In the genomic region with DNA sequence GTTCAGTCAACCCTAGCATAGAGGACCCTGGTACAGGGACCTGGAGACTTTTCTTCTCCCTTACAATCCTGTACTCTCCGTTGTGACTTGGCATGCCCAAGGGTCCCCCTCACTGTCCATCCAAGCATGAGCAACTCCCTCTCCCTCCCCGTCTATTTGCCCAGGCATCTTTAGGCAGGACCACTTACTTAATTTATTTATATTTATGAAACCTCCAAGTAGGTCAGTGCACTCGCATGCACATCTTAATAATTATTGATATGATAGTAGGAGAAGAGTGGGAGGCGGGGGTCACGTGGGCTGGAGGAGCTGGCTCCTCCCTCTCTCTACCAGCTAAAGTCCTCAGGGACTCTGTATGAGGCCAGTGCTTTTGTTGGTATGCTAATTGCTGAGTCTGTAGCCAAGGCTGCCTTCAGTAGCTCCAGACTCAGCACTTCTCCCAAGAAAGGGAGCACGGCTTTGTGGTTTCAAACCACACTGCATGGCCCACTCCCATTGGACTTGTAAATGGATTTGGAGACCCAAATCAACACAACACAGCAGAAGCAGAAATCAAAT, we compare ENCODE assay signal across 12 mouse cellular contexts.
DNase-seq lines count a peak whose midpoint lies in the region; ATAC-seq lines count a peak whose summit lies in the region.
"Had no signal": no experiment of that assay in that cellular context is flagged by ENCODE, and none has a peak within 500 bp of the region (broad histone marks: within the 10 kb centered on the region; RNA-seq: fewer than 3 reads in every experiment).

No protein-coding gene starts in this region.

- H3K4me3 ChIP-seq in neural tube, embryonic 11.5 days (ENCODE audit: low read depth, low read length): no peak overlapping the region
- H3K4me3 ChIP-seq in hindbrain, embryonic 10.5 days: no peak overlapping the region
- no peak overlapping the region for H3K4me3 ChIP-seq in midbrain, embryonic 14.5 days (replicated peaks; ENCODE audit: low read depth, low read length)
- H3K4me3 ChIP-seq: heart, embryonic 10.5 days had no signal

- no peak for ATAC-seq in neural tube, embryonic 11.5 days (ENCODE audit: insufficient read depth, low FRiP score, low TSS enrichment)
- peak; percentile 73; the same call in 1 of the 2 replicates for ATAC-seq in midbrain, embryonic 14.5 days (ENCODE audit: low FRiP score, low TSS enrichment)

- WGBS in neural tube, embryonic 11.5 days: 51% methylated on average over 6 of the region's 6 CpGs
- WGBS in hindbrain, embryonic 10.5 days: 51% methylated on average over 6 of the region's 6 CpGs
- WGBS in midbrain, embryonic 14.5 days: 33% methylated on average over 6 of the region's 6 CpGs

- no peaks in the 10 kb centered on the region for H3K9me3 ChIP-seq in neural tube, embryonic 11.5 days (ENCODE audit: control insufficient read depth, low read length)
- H3K9me3 ChIP-seq in hindbrain, embryonic 10.5 days: no peaks in the 10 kb centered on the region
- no peaks in the 10 kb centered on the region for H3K9me3 ChIP-seq in midbrain, embryonic 14.5 days (ENCODE audit: control insufficient read depth, low read length)
- H3K9me3 ChIP-seq: heart, embryonic 10.5 days had no signal

- H3K4me1 ChIP-seq in neural tube, embryonic 11.5 days (ENCODE audit: control insufficient read depth, insufficient read depth, low read length): no peaks in the 10 kb centered on the region
- H3K4me1 ChIP-seq in hindbrain, embryonic 10.5 days (replicated peaks): peaks cover 17% of the 10 kb centered on the region
- H3K4me1 ChIP-seq in midbrain, embryonic 14.5 days (ENCODE audit: control insufficient read depth, insufficient read depth, low read length): peaks cover 20% of the 10 kb centered on the region
- H3K4me1 ChIP-seq: heart, embryonic 10.5 days had no signal

- no peak overlapping the region for H3K4me2 ChIP-seq in neural tube, embryonic 11.5 days (ENCODE audit: low read depth)
- H3K4me2 ChIP-seq in midbrain, embryonic 14.5 days (ENCODE audit: low read length): no peak overlapping the region
- H3K4me2 ChIP-seq: lung, embryonic 14.5 days had no signal

- no peaks in the 10 kb centered on the region for H3K27me3 ChIP-seq in neural tube, embryonic 11.5 days (ENCODE audit: control insufficient read depth, insufficient read depth, low read length)
- no peaks in the 10 kb centered on the region for H3K27me3 ChIP-seq in hindbrain, embryonic 10.5 days (ENCODE audit: insufficient read depth, poor library complexity, severe bottlenecking)
- H3K27me3 ChIP-seq in midbrain, embryonic 14.5 days (ENCODE audit: control insufficient read depth, insufficient read depth, low read length): no peaks in the 10 kb centered on the region

- H3K36me3 ChIP-seq in neural tube, embryonic 11.5 days (ENCODE audit: control insufficient read depth, insufficient read depth, low read length): no peaks in the 10 kb centered on the region
- H3K36me3 ChIP-seq in hindbrain, embryonic 10.5 days: no peaks in the 10 kb centered on the region
- H3K36me3 ChIP-seq in midbrain, embryonic 14.5 days (ENCODE audit: control insufficient read depth, insufficient read depth, low read length): no peaks in the 10 kb centered on the region
- H3K36me3 ChIP-seq: heart, embryonic 10.5 days had no signal

- H3K27ac ChIP-seq in neural tube, embryonic 11.5 days (ENCODE audit: low read depth, low read length): no peak overlapping the region
- H3K27ac ChIP-seq in hindbrain, embryonic 10.5 days: peak overlapping the region; percentile 66
- H3K27ac ChIP-seq in midbrain, embryonic 14.5 days (replicated peaks; ENCODE audit: low read depth, low read length): peak overlapping the region; percentile 58; the same call in 1 of the 2 replicates
- H3K27ac ChIP-seq: heart, embryonic 10.5 days had no signal

- peak; percentile 29 for DNase-seq in neural tube, embryonic 11.5 days (ENCODE audit: low spot score)
- DNase-seq in neural tube, embryonic 10.5 days (ENCODE audit: extremely low spot score, low spot score): no peak
- peak; percentile 25 for DNase-seq in hindbrain, embryonic 10.5 days (ENCODE audit: low spot score)
- peak; percentile 75 for DNase-seq in midbrain, embryonic 14.5 days
- no peak for DNase-seq in cerebellum, adult 8-10 months
- no peak for DNase-seq in layer of hippocampus, adult 8-10 months (ENCODE audit: low spot score in 2 of 2)
- no peak for DNase-seq in right cerebral cortex, postnatal 25 days
- DNase-seq in right cerebral cortex, postnatal 36 days (ENCODE audit: low spot score in 2 of 2): no peak
- DNase-seq: adrenal gland, adult 2 months; lung, embryonic 14.5 days; thymus, postnatal 14 days had no signal

- H3K9ac ChIP-seq in neural tube, embryonic 11.5 days (ENCODE audit: low read length): no peak overlapping the region
- no peak overlapping the region for H3K9ac ChIP-seq in midbrain, embryonic 14.5 days (replicated peaks; ENCODE audit: low read length)
- H3K9ac ChIP-seq: lung, embryonic 14.5 days had no signal

Comparison
In these comparisons a context has a peak if more than half of its experiments do, and no peak if none do; other contexts are left out.
1. DNase-seq: peak in neural tube, embryonic 11.5 days (single experiment), hindbrain, embryonic 10.5 days (single experiment) and midbrain, embryonic 14.5 days (single experiment); none in neural tube, embryonic 10.5 days (single experiment), cerebellum, adult 8-10 months (single experiment), layer of hippocampus, adult 8-10 months (0 of 2), right cerebral cortex, postnatal 25 days (single experiment) and right cerebral cortex, postnatal 36 days (0 of 2).